In genomic region chr15:10160663-10161062, GRCm38 (mm10) we compare ENCODE assay signal across 20 mouse cellular contexts. TPM values are rescaled to one million over a fixed set of nuclear protein-coding genes. Genes with fewer than 3 reads are reported as not detected.
"Had no signal": no experiment of that assay in that cellular context is flagged by ENCODE, and none has a peak within 500 bp of the region (broad histone marks: within the 10 kb centered on the region; RNA-seq: fewer than 3 reads in every experiment).

No protein-coding gene starts in this region.

- H3K36me3 ChIP-seq: midbrain, embryonic 10.5 days; midbrain, embryonic 12.5 days; neural tube, embryonic 13.5 days; neural tube, embryonic 15.5 days had no signal

- DNase-seq: lung, adult 18-20 months; lung, embryonic 14.5 days; lung, postnatal 10 days; lung, postnatal 4 days; midbrain, embryonic 14.5 days; retina, postnatal 1 day; right cerebral cortex, adult 18-20 months; right cerebral cortex, postnatal 25 days; right cerebral cortex, postnatal 4 days; spleen, adult 18-20 months; thymus, adult 18-20 months; thymus, postnatal 25 days; thymus, postnatal 4 days had no signal

- H3K9ac ChIP-seq: lung, embryonic 14.5 days; midbrain, embryonic 12.5 days; neural tube, embryonic 13.5 days; neural tube, embryonic 15.5 days had no signal

- ATAC-seq: midbrain, embryonic 16.5 days had no signal

- H3K4me2 ChIP-seq: lung, embryonic 14.5 days; midbrain, embryonic 12.5 days; neural tube, embryonic 13.5 days; neural tube, embryonic 15.5 days had no signal

- H3K27ac ChIP-seq: midbrain, embryonic 10.5 days; midbrain, embryonic 12.5 days; neural tube, embryonic 13.5 days; neural tube, embryonic 15.5 days had no signal

- H3K4me3 ChIP-seq: midbrain, embryonic 10.5 days; midbrain, embryonic 12.5 days; myocyte; neural tube, embryonic 13.5 days; neural tube, embryonic 15.5 days had no signal

- H3K9me3 ChIP-seq: neural tube, embryonic 13.5 days had no signal

- H3K27me3 ChIP-seq: midbrain, embryonic 12.5 days; neural tube, embryonic 13.5 days; neural tube, embryonic 15.5 days had no signal

- H3K4me1 ChIP-seq: midbrain, embryonic 10.5 days; midbrain, embryonic 12.5 days; neural tube, embryonic 13.5 days; neural tube, embryonic 15.5 days had no signal

RNA-seq across cellular contexts. Expression of gene Prlr, which starts 16.4 kb away (rescaled TPM):
- total RNA-seq: megakaryocyte, adult 5-6 weeks had no signal
- polyA plus RNA-seq: myocyte had no signal
